Mouse (Mus musculus): ENCODE measurements around the gene Npm1.

GRCm38 (mm10) chr11:33151780-33152145 lies 11.2 kb downstream of the Npm1 start:
- no peak for TF ChIP-seq GATA1 (IDR thresholded peaks at IDR 0.05; ENCODE audit: borderline replicate concordance, low read length)
- TF ChIP-seq FLI1 (IDR thresholded peaks at IDR 0.05; ENCODE audit: low read length), result no peak

Measured in megakaryocyte, embryonic 14.5 days (primary cell).